Mouse (Mus musculus): ENCODE data around the gene Rab6b. TPM values are rescaled to one million over a fixed set of nuclear protein-coding genes. Genes with fewer than 3 reads are reported as not detected.

Rab6b gene
- total RNA-seq, 2 experiments from 2014 or later = 1.5 to 1.8 TPM

DNA sequence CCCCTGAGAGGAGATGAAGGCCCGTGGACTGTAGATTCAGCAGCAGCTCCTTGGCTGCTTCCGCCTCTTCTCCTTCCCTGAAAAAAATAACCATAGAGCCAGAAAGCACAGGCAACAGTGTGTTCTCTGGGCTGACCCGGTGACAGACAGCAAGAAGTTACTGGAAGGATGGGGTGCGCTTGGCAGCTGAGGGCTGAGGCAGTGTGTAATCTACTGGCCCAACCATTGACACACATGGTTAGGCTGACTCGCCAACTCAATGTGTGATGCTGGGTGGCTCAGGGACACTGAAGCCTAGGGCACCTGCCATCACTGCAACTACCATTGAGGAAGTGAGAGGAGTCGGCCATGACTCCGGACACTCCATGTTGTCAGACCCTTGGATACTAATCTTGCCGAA lies 70.3 kb downstream of the Rab6b start:
- DNase-seq = no peak
- intact Hi-C loops (cut with DNase I) = no loop called here

DNA sequence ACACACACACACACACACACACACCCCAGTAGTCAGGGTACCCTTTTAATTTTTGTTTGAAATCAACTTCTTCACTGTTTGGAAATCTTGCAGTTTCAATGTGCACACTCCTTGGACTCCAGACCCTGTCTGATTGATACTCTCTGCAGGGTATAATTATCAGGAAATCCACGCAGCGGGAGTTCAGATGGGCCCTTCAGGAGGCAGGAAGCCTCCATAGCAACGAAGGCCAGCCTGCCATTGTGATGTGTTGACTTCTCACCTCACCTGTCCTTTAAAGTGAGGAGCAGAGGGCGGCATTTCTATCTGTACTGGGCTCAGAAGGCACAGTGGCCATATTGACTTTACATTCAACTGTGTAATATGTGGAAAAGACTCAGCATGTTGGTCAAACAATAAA lies 73.3 kb downstream of the Rab6b start:
- intact Hi-C loops (cut with DNase I) = no loop called here
- DNase-seq = no peak

DNA sequence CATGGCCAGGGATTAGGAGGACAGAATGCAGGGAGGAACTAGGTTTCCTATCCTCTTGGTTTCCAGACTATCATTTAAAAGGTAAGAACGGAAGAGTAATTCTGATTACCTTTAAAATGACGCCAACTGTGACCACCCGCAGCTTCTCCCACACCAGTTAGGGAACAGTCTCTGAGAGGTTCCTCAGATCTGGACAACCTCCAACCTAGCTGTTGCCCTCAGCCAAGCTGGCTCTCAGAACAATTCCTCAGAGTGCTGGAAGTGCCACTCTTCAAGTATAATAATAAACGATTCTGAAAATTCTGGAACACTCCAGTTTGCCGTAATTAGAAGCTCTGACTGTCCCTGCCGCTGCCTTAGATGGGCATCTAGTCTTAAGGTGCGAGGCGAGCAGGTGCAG lies 74.4 kb downstream of the Rab6b start:
- no peak for DNase-seq
- intact Hi-C loops (cut with DNase I) = no loop called here

DNA sequence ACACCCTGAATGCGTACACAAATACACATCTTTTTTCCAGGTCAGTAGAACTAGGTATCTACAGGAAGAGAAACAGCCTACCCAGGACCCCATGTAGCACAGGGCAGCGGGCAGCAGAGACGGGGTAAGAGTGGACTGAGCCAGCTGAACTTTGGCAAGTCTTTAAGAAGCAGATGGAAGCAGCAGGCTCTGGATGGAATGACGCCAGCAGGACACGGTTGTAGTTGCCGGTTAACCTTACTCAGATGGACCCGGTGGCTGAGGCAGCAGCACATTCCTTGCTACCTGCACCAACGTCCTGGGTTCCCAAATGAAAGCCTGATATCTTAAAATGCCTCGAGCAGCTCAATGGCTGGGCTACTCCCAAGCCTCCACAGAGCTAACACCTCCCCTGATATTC lies 75.2 kb downstream of the Rab6b start:
- peak; percentile 32 to 43 for DNase-seq
- intact Hi-C loops (cut with DNase I) = no loop called here

DNA sequence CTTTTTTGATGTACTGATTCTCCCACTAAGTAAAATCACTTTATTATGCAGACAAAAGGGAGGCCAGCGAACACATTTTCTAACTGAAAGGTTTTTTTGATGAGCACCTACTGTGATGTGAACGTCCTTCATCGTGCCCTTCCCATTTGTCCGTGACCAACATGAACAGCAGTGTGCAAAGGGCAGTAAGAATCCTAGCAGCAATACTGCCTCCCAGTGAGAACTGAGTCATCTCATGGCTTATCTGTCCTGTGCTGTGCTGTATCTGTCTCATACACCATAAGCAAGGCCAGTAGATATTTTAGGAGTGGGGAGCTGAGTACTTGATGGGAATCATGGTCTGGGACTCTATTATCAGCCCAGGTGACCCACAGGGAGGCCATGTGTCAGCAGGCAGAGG lies 76.8 kb downstream of the Rab6b start:
- no peak for DNase-seq
- intact Hi-C loops (cut with DNase I) = no loop called here

DNA sequence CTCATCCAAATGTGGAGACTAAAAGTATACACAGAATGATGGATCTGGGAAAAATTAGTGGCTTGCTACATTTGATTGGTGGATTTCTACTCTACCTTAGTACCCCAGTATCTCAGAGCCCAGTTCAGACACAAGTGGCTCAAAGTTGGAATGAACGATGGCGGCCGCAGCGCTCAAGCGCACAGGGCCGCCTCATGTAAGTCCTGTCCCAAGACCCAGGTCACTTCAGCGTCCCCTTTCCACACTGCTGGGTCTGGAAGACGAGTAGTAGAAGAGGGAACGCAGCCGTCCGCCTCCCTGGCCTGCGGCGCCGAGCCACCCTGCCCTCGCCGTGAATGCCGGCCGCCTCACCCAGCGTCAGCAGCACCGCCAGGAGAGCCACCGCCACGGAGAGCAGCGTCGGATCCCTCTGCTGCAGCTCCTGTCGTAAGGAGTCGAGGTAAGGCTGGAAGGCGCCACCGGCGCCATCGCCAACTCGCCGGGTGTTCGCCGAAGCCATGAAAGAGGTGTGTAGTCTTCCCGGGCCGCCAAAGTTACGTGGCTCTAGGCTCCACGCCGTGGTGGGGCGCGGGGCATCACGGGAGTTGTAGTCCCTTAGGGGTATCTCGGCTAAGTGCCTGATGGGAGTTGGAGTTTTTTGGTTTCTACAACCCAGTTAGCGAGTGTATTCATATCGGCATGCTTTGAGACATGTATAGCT lies 90.1 kb downstream of the Rab6b start, which contains the start of gene Srprb:
Gene Srprb (minus strand): TSS at position 577 of the 700 bp plus-strand sequence.
- peak; percentile 91 to 94 for DNase-seq
- intact Hi-C loops (cut with DNase I) = loop anchor here (10.0 kb wide), 1 partner anchor 793 kb away; no protein-coding TSS in a partner anchor

DNA sequence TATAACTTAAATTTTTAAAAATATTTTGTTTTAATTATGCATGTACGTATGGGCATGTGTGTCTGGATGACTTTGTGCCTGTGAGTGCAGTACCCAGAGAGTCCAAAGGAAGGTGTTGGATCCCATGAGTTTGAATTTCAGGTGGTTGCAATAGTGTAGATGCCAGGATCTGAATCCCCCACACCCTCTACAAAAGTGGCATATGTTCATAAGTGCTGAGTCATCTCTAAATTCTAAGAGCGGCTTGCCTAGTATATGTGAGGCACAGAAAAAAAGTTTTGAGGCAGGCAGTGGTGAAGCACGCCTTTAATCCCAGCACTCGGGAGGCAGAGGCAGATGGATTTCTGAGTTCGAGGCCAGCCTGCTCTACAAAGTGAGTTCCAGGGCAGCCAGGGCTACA lies 94.2 kb downstream of the Rab6b start:
- intact Hi-C loops (cut with DNase I) = loop anchor here (10.0 kb wide), 1 partner anchor 789 kb away; no protein-coding TSS in a partner anchor
- no peak for DNase-seq

DNA sequence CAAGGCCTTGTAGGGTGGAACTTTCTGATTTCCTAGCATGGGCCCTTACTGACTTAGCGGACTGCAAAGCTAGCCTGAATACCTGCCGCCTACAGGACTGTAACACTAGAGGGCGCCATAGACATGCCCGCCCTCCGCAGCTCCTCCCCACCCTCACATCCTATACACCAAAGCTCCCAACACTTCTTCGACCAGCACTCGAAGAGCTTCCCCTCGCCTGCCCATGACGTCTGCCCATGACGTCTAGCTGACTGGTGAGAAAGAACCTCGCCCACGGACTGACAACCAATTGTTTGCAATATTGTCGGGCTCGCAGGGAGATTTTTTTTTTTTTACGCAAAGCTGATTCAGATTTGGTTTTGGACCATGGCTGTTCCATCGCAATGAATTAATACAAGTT lies 96.3 kb downstream of the Rab6b start:
- DNase-seq = peak; percentile 70 to 78
- intact Hi-C loops (cut with DNase I) = loop anchor here (1.0 to 10.0 kb wide), 2 partner anchors 94 to 787 kb away; no protein-coding TSS in a partner anchor

DNA sequence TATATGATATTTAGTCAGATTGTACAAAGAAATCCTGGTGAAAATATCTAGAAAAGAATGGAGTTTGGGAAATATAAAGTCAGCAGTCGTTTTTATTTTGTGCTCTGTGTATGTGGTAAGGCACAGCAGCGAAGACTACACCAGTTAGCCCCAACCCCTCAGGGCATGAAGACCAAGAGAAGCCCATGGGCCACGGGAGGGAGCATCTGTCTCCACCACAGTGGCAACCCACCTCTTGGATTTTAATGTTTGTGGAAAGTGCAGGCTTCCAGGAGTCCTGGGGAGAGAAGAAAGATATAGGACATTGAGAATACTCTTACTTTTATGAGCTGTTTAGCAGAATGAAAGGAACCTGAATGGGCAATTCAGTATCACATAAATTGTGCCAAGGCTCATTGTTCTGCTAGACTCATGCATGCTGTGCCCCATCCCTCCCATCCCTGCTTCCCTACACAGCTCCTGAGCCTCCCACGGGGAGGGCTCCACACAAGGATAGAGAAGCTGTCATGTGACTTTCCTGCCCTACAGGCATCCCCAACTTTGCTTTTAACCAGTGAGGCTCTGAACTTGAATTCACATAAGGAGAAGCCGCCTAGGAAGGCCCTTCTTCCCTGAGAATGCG lies 97.3 kb downstream of the Rab6b start:
- intact Hi-C loops (cut with DNase I) = loop anchor here (10.0 kb wide), 1 partner anchor 786 kb away; no protein-coding TSS in a partner anchor
- DNase-seq = no peak

DNA sequence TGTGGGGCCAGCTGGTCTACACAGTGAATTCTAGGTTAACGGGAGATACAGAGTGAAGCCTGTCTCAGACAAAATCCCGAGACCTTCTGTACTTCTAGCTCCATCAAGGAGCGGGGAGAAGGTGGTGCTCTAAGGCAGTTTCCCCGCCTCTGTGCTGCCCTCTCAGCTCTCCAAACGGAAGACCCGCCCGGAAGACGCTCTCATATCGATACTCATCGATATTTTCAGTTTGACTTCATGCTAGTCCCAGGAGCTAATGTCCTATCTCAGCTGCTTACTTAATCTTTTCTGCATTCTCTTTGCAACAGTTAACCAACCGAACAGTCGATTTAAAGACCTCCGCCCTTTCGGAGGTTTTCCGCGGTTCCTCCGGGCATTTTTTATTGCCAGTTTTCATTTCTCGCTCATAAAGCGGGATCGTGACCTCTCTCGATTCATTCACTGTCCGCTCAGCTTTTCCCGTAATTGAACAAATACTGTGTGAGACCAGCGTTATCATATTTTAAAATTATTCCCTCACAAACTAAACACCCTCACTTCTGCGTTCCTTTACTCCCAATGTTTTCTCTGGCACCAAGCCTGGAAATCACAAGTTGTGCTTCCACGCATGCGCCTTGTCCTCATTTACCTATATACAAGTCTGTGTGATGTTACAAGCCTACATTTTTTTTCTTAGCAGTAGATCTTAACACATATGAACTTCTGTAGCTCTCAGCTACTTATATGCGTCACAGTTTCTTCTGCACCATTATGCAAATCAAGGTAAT lies 101.2 kb downstream of the Rab6b start:
- intact Hi-C loops (cut with DNase I) = no loop called here
- peak in 1 of 2 experiments; percentile 21 for DNase-seq

DNA sequence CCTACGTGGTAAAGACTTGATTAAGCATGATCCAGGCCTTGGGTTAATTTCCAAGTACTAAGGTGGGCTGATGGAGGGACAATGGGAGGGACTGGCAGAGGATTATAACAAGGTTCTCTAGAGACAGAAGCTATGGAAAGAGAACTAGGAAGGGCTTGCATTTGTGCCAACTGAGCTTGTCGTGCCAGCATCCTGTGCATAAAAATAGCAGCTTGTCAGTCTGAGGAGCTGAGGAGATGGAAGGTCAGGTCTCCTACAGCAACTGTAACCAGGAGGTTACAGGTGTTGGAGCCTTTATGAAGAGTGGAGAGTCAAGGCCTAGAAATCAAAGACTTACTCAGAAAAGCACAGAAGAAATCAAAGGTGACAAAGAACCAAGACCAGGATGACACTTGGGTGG lies 102.0 kb downstream of the Rab6b start:
- DNase-seq = peak; percentile 26 to 50
- intact Hi-C loops (cut with DNase I) = no loop called here

DNA sequence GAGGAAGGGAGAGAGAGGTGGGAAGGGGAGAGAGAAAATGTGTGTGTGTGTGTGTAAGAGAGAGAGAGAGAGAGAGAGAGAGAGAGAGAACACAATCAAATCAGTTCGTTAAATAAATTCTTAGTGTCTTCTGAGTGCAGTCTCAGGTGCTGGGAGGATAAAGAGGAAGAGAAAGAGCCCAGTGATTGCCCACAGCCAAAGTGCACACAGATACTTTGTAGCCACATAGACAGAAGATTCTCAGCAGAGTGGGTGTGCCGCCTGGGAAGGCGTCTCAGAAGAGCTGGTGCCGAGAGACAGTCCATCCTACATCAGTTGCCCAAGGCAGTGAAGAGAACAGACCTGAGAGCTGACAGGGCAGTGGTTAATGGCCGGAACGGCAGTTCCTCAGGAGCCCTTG lies 102.7 kb downstream of the Rab6b start:
- intact Hi-C loops (cut with DNase I) = no loop called here
- no peak for DNase-seq

DNA sequence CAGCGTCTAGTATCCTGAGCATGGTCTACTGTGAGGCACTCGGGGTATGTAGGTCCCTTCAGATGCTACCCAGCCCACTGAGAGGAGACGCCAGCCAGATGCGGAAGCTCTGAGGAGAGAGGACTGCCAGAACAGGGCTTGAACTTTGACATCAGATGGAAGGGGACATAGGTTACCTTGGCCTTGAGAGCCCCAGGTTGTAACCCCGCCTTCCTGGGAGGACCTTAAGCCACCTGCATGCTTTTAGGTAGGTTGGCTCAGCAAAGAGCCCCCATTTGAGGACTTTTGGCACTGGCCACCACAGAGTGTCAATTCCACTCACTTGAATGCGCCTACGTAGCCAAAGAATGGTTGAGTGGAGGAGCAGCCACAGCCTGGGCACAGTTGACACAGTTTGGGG lies 113.1 kb downstream of the Rab6b start:
- intact Hi-C loops (cut with DNase I) = loop anchor here (5.0 kb wide), 1 partner anchor 78 kb away; no protein-coding TSS in a partner anchor
- DNase-seq = no peak

DNA sequence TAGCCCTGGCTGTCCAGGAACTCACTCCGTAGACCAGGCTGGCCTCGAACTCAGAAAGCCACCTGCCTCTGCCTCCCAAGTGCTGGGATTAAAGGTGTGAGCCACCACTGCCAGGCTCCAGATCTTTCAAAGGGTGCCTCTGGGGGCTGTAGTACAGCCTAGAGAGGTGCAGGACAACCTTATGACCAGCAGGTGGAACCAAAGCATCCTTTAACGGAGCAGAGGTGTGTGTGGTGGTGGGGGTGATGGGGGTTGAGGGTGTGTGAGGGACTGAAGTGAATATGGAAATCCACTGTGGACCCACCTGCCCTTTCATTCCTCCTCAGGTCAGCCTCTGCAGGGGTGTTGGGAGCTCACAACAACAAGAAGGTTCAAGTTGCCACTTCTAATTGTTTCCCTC lies 113.9 kb downstream of the Rab6b start:
- intact Hi-C loops (cut with DNase I) = loop anchor here (5.0 kb wide), 1 partner anchor 77 kb away; no protein-coding TSS in a partner anchor
- DNase-seq = peak in 1 of 2 experiments; percentile 24

DNA sequence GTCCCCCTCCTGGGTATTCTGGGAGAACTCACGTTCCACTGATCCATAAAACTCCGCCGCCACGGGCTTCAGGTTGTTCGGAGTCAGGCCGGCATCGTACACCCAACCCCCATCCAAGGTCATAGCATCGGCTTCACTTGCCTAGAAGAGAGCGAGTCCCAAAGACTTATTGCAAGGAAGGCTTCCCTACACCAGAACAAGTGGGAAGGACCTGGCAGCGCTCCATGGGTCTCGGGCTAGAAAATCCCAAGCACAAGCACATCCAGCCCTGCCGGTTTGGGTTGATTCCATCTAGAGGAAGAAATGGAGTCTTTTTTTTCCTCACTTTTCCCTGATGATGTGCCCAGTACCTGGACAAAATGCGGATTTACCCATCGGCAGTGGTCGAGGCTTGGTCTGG lies 115.2 kb downstream of the Rab6b start:
- intact Hi-C loops (cut with DNase I) = loop anchor here (5.0 kb wide), 1 partner anchor 75 kb away; no protein-coding TSS in a partner anchor
- peak in 1 of 2 experiments; percentile 16 for DNase-seq

DNA sequence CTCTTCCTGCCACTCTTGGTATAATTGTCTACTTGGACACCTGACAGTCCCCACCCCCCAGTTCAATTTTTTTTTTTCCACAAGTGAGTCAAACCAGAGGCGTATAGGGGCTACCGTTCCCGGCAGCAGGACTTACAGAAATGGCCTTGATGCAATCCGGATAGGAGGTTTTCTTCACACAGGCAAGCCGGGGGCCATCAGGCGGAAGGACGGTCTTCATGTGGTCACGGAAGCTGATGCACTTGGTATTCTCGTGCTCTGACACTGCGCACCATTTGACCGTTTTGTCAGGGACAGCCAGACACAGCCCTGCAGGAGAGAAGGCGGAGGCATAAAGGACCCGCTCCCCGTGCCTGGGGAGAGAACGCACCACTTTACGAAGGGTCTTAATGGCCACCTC lies 116.2 kb downstream of the Rab6b start:
- DNase-seq = no peak
- intact Hi-C loops (cut with DNase I) = loop anchor here (5.0 kb wide), 1 partner anchor 75 kb away; no protein-coding TSS in a partner anchor

DNA sequence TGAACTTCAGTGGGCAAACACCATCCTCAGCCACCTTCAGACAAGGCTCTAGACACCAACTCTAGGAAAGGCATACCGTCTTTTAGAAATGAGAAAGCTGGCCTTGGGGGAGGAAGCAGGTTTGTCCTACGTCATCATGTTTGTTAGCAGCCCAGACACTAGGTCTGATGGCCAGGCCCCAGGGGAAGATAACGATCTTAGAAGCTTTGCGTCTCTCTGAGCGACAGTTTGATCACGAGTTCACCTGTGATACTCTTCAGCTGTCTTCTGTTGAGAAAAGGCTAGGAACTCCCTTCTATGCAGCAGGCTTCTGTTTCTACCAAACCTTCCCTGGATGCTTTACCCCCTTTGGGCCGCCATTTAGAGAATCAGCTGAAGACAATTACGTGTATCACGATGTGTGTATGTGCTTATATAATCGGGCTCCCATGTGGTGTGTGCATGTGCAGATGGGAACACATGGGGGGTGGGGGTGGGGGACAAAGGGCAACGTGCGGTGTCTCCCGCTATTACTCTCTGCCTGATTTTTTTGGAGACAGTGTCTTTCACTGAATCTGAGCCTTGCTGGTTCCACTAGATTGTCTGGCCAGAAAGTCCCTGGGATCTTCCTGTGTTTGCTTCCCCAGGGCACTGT lies 116.9 kb downstream of the Rab6b start:
- DNase-seq = no peak
- intact Hi-C loops (cut with DNase I) = loop anchor here (5.0 kb wide), 1 partner anchor 74 kb away; no protein-coding TSS in a partner anchor

DNA sequence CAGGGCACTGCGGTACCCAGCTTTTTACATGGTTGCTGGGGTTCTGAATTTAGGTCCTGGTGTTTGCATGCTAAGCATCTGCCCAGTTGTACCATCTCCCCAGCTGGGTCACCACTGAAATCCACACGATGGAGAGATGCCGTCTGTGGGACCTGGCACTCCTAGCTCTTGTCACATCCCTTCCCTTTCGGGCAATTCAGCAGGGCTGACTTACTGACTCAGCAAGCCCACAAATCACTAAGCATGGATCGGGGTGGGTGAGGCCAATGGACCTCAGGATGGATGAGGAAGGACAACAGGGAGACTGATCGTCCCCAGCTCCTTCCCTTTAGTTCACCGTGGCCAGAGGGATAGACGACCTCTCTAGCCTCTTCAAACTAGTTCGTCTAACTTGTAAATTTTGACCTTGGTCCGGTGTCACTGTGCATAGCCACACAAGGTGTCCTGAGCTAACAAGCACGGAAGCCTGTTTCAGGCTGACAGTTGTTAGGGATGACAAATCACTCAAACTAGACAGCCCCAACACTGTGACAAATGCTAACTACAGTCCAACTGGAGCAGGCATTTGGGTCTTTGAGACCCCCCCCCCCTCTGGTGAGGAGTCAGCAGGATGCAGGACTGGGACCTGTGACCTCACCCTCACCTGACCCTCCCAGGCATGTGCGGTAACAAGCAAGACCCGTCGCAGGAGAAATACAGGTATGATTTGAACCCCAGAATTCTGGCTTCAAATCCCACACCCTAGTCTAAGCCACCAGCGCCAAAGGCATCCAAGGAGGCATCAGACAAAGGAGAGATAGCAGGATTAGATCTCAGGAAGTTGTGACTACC lies 117.7 kb downstream of the Rab6b start:
- intact Hi-C loops (cut with DNase I) = loop anchor here (5.0 kb wide), 1 partner anchor 73 kb away; no protein-coding TSS in a partner anchor

DNA sequence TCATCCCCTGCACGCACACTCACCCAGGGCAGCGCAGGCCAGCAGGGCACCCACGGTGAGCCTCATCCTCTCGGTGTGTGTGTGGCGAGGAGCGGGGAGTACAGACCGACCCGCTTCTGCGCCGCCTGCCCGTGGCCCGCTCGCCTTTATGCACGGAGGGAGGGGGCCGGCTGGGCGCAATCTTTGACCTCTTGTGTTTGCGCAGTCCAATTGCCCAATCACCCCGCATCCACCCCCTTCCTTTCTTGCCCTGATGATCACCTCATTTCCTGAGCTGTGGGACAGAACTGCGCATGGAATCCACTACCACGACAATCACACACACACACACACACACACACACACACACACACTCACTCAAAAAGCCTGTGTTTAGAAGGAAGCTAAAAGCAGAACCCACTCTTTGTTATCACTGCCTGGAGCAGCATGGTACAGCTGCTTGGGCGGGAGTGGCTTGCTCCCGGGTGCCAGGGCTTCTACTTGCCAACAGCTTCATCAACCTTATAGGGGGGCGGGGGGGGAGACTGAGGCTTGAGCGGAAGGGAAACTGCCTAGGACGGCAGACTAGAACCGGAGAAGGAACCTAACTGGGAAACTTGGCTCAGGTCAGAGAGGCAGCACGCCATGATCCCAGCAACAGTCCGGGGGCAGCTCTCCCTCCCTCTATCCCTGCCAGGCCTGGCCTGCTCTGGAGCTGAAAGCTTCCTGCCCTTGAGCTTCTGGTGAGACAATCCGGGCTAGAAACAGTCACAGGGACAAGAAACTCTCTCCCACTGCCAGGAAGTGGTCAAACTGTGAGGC lies 118.8 kb downstream of the Rab6b start, which contains the start of the genes Gm20425 and Trf:
Gene Gm20425 (minus strand): TSS at position 157 of the 801 bp plus-strand sequence.
Gene Trf (minus strand): TSS at position 294 of the 801 bp plus-strand sequence.
- intact Hi-C loops (cut with DNase I) = no loop called here
- peak; percentile 49 to 53 for DNase-seq

More for the DNA sequence above, 117.7 kb downstream of the Rab6b start:
- DNase-seq = no peak

Measured in heart, postnatal 14 days (tissue).